Mouse (Mus musculus) layer of hippocampus, postnatal 10 days (tissue): Measurements from ENCODE around the gene Kcnmb3. TPM values are rescaled to one million over a fixed set of nuclear protein-coding genes. Genes with fewer than 3 reads are reported as not detected.
A peak's percentile ranks its signal among the peaks of the same experiment; 100 is the strongest.

Source experiments
- DNase-seq, 2 experiments: peaks; one replicate each; pipeline ENCODE4 v3.0.0; 2021; ENCODE audit warnings: low spot score in 2 of 2
- long read RNA-seq: library from polyadenylated mRNA; stranded (forward); transcript quantifications from one replicate; pipeline ENCODE4 v2.0.0, GENCODE M21; 2023
- total RNA-seq, 2 experiments: library from RNA; stranded (reverse); gene quantifications; 2 replicates each; pipeline ENCODE4 v1.2.3; 2021

Kcnmb3 gene
- under 1 TPM; 0.69 to 0.76 TPM for total RNA-seq
- long read RNA-seq: 0 reads

DNA sequence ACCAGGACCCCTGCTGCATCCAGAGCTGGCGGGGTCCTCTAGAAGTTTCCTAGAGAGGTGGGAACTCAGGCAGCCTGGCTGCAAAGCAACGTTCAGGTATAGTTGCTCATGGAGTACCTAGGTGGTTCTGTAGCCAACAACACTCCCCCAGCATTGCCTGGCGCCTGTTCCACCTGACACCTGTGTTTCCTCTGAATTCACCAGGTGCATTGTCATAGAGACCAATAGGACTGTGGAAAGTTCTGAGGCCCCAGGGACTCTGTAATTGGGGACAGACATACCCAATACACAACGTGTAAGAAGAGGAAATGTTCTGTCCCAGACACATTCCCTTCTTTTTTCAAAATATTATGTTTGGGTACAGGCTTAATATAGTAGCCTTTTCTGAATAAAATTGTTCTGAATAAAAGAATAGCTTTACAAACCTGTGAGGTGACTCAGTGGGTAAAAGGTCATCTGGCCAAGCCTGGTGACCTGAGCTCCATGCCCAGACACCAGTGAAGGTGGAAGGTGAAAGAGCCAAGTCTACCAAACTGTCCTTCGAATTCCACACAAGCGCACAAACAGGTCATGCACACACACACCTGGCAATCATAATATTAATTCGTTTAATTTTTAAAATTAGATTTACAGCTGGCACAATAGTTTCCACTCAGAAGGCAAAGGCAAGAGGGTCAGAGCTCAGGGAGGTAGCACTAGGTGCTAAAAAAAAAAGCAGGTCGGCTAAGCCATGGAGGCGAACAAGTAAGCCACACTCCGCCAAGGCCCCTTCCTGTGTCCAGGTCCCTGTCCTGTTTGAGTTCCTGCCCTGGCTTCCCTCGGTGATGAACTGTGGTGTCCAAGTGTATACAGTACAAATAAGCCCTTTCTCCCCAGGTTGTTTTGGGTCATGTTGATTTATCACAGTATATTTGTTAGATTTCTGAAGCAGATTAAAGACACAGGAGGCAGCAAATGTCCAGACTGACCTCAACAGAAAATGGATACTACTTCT lies at the start of gene Kcnmb3:
Gene Kcnmb3, minus strand, starts transcription at position 135 of the 994 bp plus-strand sequence.
- DNase-seq: no peak

DNA sequence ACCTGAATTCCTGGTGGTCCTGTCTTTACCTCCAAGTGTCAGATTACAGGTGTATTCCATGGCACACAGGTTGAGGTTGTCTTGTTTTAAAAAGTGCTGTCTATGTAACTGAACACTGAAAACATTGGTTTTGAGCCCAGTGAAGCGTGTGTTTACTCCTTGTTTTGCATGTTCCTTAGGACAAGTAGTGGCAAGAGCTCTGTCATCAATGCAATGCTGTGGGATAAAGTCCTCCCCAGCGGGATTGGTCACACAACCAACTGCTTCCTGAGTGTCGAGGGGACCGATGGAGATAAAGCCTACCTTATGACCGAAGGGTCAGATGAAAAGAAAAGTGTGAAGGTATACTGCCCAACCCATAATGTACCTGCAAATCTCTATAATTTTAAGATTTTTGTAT lies 46.1 kb upstream of the Kcnmb3 start:
- DNase-seq: no peak

DNA sequence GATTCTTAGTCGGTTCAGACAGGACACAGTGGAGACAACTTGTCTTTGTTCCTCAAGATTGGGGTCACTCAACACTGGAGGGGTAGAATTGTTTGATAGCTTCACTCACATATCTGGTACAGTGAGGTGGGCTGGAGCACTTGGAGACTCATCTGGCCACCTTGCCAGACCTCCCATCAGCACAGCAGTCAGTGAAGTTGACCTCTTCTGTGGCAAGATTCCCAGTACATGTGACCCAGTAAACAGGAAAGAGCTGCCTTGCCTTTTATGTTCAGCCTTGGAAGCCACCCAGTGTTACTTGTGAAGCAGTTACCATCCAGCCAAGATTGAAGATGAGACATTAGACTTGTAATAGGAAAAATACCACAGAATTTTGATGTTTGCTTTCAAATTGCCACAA lies 45.5 kb upstream of the Kcnmb3 start:
- peak; percentile 24 to 27 for DNase-seq

DNA sequence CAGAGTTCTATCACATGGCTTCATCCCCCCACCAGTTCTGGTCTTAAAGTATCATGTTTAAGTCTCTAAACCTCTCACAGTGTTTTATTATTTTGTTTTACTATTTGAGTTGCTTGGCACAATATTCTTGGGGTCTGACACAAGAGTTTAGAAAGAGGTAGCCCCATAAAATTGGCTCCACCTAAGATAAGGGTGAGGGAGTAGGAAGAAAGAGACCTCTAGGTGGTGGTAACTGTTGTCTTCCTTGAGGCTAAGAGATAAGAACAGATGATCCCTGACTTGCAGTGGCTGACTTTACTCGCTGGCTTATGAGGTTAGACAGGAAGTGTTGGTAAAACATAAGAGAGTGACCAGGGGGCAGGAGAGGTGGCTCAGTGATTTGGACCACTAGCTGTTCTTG lies 43.7 kb upstream of the Kcnmb3 start:
- no peak for DNase-seq

DNA sequence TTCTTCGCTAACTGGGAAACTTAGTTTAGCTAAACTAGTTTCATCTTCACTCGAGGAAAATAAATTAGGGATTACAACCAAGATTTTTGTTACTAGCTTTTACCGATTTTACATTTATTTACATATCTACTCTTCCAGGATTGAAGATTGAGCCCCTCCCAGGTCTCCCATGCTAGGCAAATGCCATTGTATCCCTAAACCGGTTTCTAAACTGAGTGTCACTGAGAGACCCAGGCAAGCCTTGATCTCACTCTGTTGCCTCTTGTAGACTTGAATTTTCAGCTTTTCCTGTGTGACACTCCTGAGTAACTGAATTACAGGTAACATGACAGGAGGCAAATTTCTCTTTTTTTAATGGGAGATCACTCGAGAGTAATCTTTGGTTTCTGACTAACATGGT lies 38.0 kb upstream of the Kcnmb3 start:
- no peak for DNase-seq

DNA sequence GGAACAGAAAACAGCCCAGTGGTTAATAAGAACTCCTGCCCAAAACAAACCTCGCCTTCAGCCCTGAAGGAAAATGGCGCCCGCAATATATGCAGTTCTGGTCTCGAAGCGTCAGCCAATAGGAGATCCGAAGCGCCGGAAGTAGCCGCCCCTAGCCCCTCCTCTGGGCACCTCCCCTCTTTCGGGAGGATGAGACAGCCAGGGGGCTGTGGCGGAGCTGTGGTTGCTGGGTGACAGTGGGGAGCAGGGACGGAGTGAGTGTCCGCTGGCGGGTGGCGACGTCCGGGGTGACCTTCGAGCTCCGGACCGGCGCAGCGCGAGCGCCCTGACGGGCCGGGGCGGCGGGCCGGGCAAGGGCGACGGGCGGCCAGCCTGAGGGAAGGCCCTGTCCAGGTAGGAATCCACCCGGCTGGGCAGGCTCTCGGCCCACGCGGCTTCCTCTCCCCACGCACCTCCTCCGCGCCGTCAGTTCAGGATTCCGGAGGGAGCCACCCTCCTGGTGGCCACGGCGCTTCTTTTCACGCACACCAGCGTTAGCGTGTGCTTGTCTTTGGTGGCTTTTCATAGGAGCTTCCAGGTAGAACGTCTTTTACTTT lies 37.4 kb upstream of the Kcnmb3 start, which contains the start of gene Mfn1:
Gene Mfn1, plus strand, starts transcription at position 163 of the 596 bp plus-strand sequence.
- DNase-seq: peak; percentile 85 to 91

DNA sequence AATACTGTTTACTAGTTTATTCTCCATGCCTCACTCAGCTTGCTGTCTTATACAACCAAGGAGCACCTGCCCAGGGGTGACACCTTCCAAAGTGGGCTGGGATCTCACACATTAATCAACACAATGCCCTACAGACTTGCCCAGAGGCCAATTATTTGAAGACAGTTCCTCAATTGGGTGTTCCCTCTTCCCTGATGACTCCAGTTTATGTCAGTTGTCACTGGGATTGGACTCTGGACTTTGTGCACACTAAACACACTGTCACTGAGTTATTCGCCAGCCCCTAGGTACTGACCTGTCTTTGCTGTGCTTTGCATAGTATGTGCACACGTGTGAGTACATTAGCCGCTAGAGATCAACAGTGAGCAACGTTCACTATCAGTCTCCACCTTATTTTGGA lies 35.1 kb upstream of the Kcnmb3 start:
- no peak for DNase-seq

DNA sequence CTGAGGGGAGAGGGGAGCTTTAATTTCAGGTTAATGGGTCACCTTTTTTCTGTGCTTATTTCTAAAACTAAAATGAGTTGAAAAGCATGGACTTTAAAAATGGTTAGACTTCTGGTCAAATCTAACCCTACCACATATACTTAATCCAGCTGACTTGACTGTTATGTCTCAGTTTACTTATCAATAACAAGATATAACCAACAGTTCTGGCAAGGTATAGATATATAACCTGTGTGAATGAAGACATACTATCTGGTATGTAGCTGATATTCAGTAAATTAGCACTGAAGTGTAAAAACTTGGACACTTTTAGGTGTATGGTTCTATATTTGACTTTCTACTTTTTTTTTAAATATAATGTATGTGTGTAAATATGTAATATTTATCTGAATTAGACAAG lies 21.5 kb upstream of the Kcnmb3 start:
- DNase-seq: no peak

DNA sequence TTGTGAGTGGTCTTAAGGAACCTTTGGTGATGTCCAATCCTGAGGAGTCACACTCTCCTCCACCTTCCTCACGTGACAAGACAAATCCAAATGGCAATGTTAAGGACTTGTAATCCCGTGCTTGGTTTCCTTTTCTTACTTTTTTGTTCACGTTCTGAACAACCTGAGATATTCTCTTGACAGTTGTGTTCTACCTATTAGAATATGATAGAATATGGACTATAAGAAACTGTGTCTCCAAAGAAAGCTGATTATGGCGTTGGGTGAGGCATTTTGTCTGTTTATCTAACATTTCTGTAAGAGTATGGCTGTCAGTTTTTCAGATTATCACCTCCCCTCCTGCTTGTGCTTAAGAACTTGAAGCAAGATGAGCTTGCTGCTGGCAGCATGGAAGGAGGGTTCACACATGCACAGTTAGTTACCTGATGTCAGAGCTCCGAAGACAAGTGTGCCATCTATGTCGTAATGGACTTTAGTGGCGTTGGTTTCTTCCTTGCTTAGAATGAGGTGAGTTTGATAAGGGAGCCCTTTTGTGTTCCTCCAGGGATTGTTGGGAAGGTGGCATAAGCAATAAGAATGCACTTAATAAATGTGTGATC lies 20.8 kb upstream of the Kcnmb3 start:
- DNase-seq: no peak

DNA sequence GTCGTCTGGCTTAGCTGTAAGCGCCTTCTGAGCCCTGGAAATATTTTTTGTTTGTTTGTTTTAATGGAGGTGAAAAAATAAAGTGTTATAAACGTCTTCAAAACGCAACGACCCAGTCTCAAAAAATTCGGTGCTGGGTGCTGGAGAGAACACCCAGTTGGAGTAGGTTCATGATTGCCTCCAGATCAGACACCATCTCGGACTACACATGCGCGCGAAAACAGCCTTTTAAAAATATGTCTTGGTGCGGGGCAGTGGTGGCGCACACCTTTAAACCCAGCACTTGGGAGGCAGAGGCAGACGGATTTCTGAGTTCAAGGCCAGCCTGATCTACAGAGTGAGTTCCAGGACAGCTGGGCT lies 19.1 kb upstream of the Kcnmb3 start:
- peak in 1 of 2 experiments; percentile 24 for DNase-seq

DNA sequence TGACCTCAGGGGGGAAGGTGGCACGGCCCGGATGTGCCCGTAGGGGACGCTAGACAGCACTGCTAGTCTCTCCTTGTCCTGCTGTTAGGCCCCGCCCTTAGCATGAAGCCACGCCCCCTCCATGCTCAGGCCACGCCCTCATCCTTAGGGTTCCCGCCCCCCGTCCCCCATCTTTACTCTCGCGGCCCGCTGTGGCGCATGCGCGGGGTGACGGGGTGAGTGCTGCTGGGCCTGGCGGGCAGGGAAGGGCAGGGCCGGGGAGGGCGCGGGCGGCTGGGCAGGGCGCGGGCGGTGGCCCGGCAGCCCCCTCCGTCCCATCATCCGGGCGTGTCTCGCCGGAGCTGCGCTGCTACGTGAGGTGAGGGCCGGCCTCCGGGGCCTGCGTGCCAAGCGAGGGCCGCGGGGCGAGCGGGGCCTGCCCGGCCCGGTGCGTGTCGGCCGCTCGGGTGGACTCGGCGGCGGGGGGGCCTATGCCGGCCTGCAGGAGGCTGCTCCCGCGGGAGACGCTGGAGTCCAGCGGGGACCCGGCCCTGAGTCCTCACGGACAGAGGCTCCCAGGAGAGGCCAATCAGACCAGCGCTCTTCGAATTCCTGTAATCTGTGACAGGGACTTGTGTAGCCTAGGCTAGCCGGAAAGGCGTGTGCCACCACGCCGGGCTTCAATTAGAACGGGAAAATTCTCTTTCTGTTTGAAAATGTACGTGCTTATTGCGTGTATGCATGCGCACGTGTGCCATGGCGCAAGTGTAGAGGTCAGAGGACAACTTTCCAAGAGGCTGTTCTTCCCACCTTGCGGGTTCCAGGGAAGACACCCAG lies 18.6 kb upstream of the Kcnmb3 start:
- peak; percentile 98 for DNase-seq

DNA sequence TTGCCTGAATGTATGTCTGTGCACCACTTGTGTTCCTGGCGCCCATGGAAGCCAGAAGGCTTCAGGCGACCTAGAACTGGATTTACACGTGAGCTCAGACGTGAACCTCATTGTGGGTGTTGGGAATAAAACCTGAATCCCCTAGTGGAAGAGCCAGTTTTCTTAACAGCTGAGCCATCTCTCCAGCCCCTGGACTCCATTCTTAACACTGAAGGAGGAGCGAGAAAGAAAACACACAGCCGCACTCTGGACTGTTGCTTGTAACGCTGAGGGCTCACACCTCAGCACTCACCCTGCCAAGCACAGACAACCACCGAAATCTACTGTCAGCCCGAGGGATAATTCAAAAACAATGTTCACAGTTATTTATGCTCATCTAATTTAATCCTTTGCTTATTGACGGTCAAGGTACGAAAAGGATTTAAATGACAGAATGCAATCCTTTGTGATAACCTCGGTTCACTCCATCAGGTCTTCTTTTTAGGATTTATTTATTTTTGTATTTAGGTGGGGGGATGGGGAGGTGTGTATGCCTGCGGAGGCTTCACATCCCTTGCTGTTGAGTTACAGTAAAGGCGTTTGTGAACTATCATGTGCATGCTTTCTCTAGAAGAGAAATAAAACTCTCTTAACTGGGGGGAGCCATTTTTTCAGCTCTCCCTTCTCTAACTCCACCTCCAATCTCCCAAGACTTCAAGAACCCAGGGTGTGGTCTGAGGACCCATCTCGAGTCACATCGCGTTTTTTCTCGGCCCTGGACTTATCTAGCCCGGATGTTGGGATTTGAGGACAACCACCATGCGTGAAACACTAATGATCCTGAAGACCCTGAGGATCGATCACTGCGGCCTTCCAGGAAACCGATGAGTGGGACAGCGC lies 17.7 kb upstream of the Kcnmb3 start, which contains the start of gene Zfp639:
Gene Zfp639, plus strand, starts transcription at position 764 of the 879 bp plus-strand sequence.
- no peak for DNase-seq

DNA sequence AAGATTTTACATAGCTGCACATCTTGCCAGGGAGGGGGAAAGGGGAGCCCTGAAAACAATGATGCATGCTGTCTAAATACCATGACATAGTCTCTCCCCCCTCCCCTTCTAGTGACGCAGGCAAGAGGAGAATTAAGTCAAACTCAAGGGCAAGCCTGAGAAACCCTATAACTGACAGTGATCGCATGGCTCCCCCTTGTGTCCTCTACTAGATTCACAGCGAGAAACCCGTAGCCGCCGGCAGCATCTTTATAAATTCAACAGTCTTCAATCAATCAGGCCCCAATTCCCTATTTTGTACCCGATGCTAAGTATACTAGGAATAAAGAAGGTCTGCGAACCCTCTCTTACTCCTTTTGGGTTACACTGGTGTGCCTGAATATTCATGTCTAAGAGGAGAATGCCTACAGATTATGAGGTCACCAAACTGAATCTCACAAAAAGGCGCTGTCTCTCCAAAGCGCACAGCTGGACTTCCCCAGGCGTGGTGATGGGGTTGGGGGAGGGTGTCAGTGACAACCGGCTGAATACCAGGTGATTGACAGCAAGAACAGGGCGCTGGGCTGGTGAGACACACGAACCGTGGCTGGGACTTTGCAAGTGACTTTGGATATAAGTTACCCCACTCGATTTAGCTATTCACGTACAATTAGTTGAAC lies 16.8 kb upstream of the Kcnmb3 start:
- peak; percentile 73 to 78 for DNase-seq

DNA sequence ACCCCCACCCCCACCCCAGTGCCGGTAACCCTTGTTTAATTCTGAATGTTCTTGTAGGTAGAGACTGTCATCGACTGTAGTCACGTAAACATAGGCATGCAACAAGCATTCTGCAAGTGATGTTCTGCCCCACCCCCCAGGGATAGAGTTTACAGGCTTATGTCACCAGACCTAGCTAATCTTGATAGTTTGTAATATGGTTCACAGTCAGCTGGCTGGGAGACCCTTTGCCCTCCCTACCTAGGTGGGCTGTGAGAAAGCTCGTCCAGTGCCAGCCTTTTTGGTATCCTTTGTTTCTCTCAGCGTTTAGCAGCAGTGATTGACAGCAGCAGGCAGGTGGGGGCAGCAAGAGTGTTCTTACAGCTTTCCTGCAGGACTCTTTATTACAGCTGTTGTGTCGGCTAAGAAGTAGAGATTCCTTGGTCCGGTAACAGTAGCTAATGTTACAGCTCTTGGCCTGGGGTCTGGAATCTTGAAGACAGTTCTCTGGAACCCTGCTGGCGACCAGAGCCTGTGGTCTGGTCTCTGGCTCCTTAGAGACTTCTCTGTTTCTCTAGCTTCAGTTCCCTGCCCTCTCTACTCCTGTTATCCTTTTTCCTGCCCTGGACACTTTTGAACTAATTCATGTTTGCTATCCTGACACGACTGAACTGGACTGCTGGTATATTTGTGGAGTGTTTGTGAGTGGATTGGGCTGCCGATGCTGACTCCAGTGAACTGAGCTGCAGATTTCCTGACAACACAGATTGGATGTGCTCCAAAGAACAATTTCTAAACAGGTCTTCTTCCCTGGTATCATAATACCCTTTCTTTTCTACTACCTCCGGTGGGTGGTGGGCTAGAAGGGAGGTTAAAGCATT lies 14.6 kb upstream of the Kcnmb3 start:
- no peak for DNase-seq

DNA sequence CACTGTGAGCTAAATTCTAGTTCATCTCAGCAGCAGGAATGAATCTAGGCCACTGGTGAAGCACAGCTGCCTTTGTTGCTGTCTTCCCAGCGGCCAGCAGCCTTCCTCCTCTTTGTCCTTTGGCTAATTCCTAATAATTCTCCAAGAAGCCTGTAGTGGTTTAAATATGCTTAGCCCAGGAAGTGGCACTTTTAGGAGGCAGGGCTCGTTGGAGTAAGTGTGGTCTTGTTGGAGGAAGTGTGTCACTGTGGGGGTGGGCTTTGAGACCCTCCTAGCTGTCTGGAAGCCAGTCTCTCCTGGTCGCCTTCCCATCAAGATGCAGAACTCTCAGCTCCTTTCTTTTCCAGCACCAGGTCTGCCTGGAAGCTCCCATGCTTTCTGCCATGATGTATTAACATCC lies 13.8 kb upstream of the Kcnmb3 start:
- no peak for DNase-seq

DNA sequence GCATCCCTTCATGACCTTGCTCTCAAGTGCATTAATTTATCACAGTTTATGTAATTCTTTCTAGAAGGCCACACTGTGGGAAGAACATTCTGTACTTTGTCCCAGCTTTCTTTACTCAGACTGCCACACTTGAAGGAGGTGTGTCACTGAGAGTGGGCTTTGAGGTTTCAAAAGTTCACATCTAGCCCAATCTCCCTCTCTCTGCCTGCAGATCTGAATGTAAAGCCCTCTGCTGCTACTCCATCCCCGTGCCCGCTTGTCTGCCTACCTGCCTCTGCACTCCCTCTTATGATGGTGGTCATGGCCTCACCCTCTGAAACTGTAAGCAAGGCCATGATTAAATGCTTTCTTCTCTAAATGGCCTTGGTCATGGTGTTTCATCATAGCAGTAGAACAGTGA lies 8.3 kb upstream of the Kcnmb3 start:
- DNase-seq: no peak

DNA sequence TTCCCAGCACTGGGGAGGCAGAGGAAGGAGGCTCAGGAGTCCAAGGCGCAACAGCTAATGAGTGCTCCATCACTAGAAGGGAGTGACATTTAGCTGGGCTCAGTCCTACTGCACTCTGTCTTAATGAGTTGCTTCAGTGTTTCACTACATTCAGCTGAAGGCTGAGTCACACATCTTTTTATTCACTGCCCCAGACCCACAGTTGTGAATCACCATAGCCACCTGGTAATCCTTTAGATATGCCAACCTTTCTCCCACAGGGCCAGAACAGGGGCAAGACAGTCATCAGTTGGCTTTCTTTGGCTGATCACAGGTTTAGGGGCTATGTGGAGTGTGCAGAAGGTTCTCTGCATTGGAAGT lies 4.7 kb upstream of the Kcnmb3 start:
- DNase-seq: no peak

DNA sequence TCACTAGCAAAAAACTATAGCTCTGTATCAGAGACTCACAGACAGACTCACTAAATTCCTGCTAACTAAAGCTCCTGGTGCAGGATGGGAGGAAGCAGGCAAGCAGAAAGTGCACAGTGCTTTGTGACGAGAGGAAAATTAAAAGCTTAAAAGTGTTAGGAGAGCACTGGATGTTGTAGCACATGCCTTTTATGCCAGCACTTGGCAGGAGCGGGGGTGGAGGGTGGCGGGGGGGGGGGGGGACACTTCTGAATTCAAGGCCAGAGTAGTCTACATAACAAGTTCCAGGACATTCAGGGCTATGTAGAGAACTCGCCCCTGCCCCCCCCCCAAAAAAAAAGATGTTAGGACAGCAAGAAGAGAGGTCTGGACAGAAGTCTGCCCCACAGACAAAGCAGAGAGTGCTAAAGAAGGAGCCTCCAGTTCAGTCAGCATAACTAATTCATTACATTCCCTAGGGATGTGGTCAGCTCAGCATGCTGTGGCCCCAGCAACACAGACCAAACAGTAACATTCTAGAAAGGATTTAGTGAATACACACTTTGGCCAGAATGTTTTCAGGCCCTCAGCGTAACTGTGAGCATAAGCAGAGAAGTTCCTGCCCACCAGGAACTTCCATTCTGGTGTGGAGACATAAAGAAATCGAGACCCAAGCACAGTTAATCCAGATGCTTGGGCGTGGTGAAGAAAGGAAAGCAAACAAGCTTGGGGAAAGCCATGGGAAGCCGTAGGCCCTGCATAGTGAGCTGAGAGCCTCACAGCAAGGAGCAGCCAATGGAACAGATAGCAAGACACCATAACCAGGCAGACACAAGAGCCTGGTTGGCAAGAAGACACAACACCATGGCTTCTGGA lies 4.1 kb upstream of the Kcnmb3 start:
- no peak for DNase-seq
